Mouse (Mus musculus) layer of hippocampus, adult 11-12 months (tissue): ENCODE results near the gene Cwc27.

Experiments
- DNase-seq: peaks from one replicate; pipeline ENCODE4 v3.0.0; 2022; ENCODE audit warnings: low spot score

The Cwc27 gene

DNA sequence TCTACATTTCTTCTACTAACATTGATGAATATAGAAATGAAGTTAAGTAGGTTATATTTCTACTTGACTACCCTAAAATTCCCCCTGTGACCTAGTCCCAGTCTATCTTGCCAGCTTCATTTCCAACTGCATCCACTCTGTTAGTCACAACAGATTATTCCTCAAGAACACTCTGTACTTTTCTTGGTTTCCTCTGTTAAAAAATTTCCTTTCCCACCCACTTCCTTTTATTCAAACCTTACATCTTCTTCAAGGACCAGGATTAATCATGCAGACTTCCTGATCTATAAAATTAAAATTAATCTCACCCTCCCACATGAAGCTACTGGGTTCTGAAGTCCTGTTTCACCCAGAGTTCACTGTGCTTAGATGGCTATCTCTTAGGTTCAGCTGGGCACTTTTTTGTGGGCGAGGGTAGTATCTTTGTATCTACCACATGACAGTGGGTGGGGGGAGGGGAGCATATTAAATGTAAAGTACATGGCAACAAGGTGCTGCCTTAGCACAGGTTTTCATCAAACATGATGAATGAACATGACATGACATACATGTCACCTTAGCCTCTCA, 37.8 kb downstream of the Cwc27 start:
- DNase-seq = no peak

DNA sequence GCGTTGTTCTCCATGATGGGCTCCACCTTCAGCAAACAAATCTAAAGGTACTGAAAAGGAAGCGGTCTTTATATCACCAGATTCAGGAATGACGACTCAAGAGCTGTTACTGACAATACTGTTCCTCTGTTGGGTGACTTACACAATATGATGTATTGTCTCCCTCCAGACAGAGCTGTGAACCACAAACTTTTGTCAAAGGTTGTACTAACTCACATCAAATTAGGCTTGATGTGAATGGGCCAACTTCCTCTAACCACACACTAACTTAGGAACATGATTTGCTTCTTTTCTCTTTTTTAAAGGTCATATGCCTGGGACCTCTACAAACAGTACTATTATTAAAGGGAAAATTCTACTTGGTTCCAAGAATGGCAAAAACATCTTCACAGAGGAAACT, 53.7 kb downstream of the Cwc27 start:
- DNase-seq = no peak

DNA sequence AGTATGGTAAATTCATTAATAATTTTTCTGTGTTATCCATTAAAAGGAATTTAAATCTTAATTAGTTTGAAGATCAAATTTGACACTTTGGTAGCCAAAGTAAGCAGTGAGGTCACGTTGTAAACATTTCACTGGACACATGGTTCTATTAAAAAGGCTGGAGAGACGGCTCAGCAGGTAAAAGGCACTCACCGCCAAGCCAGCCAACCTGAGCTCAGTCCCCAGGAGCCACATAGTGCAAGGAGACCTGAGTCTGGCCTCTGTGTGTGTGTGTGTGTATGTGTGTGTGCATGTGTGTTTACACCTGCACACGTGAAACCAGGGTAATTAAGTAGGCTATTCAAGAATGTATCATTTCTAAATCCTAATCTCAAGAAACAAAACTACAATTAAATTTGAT, 54.5 kb downstream of the Cwc27 start:
- no peak for DNase-seq

DNA sequence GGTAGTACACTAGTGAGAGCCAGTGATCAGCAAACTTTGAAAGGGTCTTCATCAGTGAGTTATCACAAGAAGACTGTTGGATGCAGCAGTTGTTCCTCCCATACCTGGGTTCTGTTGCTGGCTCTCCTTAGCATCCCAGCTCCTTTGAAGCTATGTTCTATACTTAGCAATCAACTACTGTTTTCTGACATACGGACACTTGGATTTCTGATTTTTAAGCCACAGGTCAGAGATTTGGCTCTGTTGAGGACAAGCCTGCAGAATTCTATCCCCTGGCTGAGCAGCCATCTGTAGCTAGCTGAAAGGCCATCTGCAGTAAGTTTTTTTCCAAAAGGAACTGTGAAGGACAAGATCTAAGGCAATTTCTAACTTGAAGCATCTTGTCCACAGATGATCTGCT, 57.6 kb downstream of the Cwc27 start:
- DNase-seq = no peak

DNA sequence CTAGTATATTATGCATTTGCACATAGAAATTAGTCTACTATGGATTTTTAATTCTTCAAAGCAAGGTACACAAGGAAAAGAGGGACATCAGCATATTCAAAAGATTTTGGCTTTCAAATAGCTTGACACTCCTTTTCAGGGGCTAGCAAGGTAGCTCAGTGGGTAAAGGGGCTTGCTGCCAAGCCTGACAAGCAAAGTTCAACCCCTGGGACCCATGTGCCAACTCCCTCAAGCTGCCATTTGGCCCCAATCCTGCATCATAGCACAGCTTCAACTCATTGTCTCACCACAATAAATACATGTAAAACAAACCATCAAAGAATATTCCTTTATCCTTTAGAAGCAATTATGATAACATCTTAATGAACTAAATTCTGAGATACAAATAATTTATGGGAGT, 69.9 kb downstream of the Cwc27 start:
- DNase-seq = no peak

DNA sequence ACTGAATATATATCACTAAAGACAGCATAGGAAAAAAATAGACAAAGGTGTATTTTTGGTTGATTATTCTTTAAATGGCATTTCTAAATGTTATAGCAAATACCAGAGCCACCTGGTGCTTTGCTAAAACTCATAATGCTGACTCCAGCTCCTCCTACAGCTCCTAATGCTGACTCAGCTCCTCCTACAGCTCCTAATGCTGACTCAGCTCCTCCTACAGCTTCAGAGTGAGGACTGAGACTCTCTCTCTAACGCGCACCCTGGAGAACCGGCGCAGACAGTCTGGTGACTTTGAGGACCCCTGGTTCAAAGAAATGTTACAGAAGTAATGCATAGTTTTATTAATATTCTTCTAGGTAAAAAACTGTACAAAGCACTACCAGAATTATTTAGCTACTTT, 74.1 kb downstream of the Cwc27 start:
- no peak for DNase-seq

DNA sequence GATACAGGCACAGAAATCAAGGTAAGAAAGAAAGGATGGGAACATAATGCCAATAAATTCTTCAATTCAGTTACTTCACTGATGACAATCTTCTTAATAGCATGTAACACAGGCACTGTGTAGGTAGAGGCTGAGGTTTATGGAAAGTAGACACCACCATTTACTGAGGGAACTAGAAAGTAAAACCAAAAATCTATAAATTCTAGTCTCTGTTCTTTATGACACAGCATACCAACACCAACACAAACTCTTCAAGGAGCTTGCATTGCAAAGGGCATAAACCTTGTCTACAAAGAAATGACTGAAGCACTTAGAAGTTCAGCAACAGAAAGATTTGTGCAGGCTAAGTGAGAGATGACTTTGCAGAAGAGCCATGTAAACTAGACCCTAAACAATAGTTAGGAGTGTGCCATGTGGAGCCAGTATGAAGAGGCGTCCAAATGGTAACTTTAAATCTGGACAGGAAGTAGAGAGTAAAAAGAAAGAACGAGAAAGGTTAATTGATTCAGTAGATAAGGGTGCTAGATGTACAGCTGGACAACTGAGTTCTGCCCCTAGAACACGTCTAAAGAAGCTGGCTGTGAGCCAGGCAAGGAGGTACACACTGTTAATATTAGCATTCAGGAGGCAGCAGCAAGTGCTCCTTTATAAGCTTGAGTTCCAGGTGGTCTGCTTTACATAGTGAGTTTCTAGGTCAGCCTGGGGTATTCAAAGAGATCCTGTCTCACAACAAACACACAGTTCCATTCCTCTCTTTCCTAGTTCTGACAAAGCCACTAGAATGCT, 87.5 kb downstream of the Cwc27 start:
- no peak for DNase-seq

DNA sequence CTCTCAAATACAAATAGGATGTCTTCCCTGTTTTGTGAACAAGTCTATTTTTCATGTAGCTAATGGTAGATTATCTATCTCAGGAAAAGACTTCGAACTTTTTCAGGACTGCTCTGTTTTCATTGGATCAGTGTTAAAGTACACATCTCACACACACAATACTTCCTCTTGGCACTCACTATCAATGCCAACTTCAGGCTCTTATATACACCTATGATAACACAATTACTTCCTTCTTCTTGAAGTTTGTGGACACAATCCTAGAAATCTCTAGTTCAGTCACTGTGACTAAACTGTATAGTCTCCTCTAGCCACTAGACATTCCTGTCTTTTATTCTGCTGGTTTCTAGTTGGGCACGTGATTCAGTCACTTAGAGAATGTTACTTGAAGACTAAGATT, 89.3 kb downstream of the Cwc27 start:
- no peak for DNase-seq

DNA sequence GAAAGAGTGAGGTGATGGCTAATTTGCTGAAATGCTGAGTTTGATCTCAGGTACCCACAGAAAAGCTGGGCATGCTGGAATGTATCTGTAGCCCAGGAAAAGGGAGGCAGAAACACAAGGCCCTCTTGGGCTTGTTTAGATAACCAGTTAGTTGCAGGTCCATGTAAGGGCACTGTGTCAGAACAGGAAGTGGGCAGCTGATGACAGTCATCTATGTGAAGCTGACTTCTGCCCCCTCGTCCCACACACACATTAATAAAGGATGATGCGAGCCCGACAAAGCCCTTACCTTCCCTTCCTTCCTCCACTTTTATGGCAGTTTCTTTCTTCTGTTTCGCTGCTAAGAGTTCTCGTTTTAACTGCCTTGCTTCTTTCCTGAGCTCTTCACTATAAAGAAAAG, 96.8 kb downstream of the Cwc27 start:
- no peak for DNase-seq

DNA sequence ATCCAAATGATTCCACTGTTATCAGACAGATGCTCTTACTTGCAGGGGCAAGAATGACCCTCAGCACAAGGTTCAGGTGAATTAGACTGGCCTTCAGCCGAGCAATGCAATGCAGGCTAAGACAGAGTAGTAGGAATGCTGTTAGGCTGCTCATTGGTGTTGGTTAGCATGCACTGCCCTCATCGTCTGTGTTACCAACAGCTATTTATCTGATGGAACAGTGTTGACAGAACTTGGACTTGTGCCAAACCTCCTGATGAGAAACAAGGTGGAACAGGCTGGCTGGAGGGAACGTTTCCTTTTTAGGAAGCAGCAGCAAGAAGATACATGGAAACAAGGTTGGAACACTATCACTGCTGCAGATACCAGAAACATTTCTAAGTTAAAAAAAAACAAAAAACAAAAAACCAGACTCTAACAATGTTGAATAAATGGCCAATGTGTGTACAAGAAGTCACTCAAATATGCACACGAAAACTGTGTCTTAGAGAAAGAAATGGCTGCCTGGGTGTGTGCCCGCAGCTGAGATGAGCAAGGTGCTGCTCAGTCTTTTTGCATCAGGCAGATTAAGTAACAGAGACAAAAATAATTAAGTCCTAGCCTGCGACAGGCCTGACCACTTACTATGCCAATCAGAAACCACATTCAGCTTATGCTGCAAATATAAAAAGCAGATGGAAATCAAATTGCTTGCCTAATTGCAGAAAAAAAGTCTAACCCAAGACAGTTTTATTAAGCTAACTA, 122.2 kb downstream of the Cwc27 start:
- peak; percentile 46 for DNase-seq

DNA sequence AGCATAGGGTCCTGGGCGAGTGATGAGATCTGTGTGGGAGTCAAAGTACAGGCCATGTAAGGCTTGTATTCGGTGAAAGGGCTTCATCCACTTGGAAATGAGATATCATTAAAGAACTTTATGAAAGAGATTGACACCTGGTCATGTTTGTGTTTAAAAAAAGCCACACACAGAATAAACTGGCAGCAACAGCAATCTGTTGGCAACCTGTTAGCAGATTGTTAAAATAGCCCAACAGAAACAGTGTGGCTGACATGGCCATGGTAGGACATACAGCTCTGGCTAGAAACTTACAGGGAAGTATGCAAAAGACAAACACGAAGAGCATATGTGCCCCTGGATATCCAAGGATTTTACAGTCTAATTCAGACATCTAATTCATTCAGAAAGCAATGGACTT, 124.2 kb downstream of the Cwc27 start:
- no peak for DNase-seq

DNA sequence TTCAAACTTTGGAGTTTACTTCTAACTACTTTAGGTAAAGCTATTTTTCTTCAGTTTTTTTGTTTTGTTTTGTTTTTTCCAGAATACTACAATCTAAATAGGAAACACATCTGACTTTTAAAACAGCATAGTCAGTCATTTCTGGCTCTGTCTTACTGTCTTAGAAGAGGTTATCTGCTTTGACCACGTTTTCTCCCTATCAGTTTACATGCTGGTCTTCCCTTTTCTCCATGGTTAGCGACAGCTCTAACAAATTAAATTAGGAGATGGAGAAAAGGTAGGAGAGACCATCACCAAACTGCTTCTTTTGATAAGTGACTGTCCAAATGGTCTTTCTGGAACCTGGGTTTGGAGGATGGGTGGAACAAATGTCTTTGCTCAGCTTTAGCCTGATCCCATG, 131.4 kb downstream of the Cwc27 start:
- DNase-seq = no peak

DNA sequence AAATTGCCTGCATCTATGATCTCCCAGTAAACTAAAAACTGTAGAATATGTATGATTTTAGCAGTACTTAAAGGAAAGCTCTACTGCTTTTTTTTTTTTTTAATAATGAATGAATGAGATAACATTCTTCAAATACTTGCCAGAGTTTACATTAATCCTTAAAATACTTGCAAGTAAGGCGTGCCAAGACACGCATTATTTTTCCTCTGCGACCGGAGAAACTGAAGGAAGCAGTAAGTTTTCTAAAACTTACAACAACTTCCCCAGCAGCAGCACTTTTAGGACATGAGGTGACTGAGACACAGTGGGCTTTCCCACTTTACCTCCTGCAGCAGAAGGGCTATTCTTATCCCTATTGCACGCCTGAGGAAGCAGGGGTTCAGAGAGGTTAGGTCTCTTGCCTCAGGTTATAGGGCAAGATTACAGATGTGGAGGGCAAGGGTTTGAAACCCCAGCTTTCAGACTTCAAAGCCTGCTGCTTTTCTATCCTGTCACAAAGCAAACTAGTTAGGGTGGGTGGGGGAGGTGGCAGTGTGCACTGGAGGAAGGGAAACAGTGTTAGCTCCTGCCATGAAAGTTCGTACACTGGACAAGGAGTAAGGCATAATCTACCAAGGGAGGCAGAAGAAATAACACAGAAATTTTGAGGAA, 132.5 kb downstream of the Cwc27 start:
- DNase-seq = no peak

DNA sequence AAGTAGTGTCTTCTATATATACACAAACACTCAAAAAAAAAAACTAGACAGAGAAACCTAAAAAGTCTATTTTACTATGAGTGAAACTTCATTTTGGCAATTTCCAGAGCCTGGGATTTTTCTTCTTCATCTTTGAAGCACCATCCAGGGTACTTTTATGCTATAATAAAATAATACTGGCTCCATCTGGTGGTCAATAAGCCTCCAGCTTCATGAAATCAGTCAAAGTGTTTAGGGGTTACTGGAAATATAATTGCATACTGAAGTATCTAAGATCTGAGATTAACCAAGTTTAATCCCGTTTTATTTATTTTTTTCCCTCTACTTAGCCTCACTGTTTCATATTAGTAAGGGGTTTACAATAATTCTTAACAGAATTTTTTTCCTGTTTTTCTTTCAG, 135.7 kb downstream of the Cwc27 start:
- peak; percentile 34 for DNase-seq

DNA sequence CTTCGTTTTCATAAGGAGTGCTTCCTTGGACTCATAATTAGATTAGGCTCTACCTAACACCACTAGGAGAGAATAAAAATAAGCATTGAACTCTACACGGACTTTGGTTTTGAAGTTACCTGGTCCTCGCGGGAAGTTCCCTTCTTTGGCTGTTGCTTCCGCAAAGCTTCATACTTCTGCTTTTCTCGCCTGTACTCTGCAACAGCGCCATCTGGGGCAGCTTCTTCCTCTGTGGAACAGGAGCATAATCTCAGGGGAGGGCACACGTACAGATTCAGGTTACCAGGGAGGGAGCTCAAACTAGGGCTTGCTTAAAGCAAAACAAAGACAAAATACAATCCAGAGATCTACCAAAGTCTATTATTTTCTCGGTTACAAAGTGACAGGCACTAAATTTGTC, 155.8 kb downstream of the Cwc27 start:
- DNase-seq = no peak

DNA sequence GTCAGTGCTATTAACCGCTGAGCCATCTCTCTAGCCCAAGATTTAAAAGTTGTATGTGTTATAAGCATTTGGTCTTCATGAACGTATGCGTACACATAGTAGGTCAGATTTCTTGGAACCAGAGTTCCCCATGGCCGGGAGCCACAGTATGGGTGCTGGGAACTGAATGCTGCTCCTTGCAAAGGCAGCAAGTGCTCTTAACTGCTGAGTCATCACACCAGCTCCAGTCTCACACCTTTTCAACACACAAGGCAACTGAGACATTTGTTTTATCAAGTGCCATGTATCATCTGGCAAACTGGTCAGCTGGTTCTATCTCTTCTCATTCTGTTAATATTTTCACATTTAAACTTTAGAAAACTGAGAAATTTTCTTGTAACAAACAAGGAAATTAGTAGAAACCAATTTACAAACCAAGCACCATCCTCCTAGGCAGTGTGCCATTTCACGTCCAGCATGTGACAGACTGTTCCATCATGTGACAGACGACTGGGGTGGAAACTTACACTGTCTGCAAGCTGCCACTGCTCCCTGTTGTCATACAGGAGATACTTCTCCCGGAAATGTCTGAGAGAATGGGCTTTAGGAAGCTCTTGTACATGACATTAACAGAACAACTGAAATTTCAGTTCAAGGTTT, 156.8 kb downstream of the Cwc27 start:
- DNase-seq = no peak

DNA sequence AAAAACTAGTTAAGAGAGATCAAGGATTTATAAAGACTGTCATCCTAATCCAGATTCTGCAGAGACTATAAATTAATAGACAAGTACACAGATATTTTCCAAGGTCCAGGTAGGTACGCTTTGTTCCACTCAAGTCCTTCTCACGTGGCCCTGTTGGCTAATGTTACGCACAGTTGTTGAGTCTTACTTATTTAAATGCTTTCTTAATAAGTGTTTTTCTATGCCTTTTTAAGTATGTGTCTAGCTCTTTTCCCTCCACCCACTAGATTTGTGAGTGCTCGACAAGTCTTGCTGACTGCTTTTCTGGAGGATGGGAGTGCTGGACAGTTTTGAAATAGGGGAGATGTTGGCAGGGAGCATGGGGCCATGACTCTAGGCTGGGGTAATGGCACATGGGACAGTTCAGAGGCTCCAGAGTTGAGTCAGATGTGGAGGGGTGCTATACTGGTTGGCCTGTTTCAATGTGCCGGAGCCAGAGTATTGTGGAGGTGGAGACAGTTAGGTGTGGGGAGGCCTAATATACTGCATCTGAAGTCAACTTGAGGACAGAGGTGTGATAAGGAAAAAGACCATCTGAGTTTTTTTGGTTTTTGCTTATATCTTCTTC, 160.2 kb downstream of the Cwc27 start:
- no peak for DNase-seq

DNA sequence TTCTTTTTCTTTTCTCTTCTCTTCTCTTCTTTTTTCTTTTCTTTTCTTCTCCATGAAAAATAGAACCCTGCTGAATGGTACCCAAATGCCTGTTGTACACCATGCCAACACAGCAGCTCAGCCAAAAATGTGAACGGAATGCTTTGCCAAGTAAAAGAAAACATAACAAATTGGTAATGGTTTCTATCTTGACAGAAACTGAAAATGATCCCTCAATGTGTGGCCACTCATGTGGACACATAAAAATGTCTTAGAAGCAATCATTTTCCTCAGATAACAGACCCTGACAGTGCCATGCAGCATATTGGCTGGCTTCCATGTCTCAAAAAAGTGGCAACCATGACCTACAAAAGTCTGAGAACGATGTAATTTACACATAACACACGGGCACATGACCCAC, 161.8 kb downstream of the Cwc27 start:
- no peak for DNase-seq

DNA sequence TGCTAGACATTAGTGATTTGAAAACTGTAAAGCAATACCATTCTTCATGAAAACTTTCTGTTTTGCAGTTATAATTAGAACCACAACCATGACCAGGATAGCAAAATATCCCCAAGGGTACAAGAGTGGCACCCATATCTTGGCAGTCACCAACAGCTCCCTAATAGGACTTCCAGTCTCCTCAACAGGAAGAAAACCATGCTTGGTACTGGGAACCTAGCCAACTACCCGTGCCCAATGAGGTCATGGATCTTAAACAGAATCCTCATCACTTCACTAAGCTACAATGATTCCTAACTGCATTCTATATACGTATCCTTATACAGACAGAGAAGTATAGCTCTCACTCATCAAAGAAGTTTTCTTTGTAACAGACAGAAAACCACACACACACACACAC, 165.2 kb downstream of the Cwc27 start:
- DNase-seq = no peak

DNA sequence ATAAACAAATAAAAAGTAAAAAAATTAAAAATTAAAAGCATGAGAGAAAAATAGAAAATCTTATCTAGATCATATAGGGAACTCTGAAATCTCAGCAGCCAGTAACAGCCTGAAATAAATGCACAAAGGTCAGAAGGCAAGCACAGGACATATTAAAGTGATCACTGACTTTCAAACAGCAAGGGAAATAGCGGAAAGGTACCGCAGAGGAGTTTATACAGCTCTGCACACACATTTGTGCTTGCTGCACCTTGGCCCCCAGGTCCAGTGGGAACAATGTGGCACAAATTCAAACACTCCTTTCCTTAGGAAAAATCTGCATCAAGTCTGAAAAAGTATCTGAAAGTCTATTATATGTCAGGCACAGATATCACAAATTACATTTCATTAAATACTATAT, 166.3 kb downstream of the Cwc27 start:
- DNase-seq = no peak

DNA sequence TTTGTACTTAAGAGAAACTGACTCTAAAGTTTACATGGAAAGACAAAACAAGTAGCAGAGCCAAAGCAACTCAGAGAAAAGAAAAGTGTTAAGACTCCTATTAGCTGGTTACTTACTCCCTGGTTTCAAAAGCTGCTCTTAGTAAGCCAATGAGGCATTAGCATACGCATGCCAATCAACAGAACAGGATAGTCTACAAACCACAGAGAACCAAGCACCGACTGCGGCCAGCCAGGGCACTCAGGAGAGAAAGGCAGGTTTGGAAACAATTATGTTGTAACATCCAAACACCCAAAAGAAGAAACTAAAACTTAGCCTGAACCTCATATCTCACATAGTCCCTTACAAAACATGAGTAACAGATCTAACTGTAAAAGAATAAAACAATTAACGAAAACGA, 166.8 kb downstream of the Cwc27 start:
- no peak for DNase-seq

DNA sequence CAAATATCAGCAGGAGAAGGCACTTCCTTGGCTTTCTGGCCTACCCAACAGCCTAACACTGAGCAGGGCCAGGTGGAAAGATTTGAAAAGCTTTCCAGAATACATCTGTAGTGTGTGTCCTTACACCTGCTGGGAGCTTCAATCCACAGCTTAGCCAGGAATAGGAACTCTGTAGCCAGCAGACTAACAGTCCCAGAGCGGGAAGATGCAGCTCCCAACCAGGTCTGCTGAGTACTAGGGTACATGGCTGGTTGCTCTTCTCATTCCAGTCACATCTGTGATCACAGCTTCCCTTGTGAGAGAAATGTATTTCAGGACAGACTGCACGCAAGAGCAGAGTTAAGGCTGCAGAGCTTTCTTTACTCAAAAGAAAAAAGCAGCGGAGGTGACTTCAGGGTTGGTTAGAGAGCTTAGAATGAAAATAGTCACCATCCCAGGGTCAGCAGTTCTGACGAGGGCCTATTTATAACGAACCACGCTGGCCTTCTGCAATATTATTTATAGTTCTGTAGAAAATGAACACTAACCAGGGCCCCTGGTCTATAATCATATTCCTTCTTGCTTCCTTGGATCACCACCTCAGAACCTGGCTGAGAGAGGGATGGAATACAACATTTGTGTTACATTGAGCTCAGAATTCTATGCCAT, 171.0 kb downstream of the Cwc27 start:
- DNase-seq = no peak
